Mouse (Mus musculus): Measurements from ENCODE around the gene Ttc7.

Ttc7 gene

DNA sequence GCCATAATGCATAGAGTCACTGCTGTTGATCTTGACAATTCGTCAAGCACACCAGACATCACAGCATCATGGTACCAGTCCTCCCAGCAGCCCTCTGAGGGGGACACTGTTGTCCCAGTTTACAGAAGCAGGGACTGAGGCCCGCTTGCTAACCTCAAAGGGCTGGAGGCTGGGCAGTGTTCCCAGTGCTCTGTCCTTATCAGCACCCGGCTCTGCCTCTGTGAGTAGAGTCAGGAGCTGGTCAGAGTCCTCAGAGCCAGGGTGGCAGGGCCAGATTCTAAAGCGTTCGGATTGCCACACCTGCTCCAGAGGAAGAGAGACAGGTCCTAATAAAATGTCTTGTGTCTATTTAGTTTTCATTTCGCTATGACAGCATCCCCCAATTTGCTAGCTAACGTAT, 55.0 kb downstream of the Ttc7 start:
- DNase-seq (ENCODE audit: low spot score), result no peak

DNA sequence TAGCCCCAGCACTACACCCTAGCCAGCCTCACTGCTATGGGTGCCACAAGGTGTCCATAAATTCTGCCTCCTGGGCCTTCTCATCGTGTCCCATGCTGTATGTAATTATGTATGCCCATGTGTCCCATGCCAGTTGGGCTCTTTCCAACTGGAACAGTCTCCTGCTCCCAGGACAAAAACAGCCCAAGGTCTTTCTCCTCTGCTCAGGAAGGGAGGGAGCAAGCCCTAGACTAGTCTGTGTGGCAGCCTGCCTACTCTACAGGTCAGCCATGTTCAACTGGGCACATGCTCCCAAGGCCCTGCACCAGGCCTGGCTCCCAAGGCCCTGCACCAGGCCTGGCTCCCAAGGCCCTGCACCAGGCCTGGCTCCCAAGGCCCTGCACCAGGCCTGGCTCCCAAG, 56.4 kb downstream of the Ttc7 start:
- no peak for DNase-seq (ENCODE audit: low spot score)

DNA sequence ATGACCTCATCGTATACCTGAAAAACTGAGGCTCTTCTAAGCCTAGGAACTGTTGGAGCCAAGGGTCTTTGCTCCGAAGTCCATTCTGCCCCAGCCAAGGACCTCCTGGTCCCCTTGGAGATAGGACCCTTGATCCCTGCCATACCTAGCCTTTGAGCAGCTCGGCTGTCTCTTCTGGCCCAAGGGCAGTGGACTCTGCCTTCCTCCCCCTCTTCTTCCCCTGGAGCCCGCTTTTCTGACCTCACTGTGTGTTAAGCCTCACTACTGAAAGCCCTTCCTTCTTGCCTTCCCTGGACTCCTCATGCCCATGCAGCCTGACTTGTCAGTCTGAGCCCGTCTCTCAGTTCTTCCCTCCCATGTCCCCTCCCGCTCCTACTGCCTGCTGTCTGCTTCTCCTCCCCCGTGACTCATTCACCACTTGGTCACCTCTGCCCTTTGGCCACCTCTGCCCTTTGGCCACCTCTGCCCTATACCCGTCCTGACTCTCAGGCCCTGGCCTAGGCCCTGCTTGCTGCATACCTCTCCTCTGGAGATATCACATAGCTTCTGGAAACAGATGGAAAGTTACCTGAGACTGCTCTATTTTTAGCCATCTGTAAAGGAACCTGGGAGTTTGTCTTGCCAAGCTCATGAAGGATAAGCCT, 60.5 kb downstream of the Ttc7 start:
- no peak for DNase-seq (ENCODE audit: low spot score)

DNA sequence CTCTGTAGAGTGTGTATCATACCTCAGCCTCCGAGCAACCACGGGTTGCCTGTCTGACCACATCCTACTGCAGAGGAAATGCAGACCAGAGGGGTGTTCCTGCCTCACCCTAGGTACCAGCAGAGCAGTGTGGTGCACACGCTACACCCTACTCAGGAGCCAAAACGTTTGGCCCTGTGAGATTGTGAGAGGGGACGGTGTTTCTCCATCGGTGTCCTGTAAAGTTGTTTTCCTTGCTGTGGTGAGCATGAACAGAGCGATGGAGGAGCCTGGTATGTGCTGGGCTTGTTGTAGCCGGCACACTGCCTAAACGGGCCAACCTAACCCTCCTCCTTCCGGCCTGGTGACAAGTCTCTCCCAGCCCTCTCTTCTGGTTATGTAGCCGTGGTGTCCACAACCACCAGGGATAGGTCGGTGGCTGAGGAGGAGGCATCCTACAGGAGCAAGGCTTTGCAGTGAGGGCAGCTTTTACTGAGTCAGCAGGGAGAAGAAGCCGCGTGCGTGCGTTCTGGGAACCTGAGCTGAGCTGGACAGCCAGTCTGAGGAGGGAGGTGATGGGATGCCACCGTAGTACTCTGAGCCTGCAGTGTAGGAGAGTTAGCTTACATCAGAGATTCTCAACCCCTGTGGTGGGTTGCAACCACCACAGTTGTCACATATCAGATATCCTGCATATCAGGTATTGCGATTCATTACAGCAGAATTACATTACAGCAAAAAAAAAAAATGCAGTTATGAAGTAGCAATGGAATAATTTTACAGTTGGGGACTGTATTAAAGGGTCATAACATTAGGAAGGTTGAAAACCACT, 62.0 kb downstream of the Ttc7 start:
- no peak for DNase-seq (ENCODE audit: low spot score)

DNA sequence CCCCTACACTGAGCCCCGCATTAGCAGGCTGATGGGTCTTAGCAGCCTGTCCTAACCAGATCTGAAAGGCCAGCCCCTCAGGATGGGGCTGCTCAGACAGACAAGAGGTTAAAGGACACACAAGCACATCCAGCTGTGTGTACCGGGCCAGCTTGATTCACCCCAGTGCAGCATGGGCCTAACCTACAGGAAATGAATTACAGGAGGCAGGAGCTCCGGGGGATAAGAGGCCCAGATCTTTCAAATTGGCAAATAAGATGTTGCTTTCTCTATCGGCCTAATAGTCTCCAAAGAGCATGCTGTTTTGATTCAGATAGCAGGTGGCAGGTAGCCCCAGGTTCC, 62.5 kb downstream of the Ttc7 start:
- DNase-seq (ENCODE audit: low spot score), result no peak

DNA sequence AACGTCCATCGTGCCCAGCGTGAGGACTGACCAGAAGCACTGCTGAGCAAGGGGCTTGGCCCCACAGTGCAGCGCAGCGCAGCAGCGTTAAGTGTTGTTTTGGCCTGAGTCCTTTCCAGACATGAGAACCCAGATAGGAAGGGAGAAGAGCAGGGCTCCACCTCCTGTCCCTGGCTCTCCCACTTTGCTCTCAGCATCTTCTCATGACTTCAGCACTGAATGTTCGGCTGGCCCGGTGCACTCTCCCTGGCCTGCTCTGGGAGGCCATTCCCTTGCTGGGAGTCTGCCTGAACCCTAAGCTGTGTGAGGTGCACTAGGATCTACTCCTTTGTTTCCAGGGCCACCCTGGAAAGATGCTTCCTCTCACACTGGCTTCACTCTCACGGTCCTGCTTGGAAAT, 65.7 kb downstream of the Ttc7 start:
- no peak for DNase-seq (ENCODE audit: low spot score)

DNA sequence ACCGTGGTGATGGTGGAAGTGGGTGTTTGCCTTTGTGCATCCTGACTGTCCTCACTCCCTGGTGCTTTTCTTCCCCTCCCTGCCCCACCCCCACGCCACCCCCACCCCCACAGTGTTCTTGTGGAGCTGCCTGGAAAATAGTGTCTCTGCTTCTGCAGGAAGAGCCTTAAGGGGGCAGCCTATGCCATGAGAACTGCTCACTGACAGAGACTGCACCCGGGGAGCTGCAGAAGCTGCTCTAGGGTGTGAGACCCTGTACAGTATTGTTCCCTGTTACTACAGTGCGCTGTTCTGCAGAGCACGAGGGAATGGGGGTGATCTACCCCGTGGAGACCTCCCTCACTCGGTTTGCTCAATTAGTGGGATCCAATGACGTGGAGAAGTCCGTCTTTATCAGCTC, 66.4 kb downstream of the Ttc7 start:
- DNase-seq (ENCODE audit: low spot score), result no peak

DNA sequence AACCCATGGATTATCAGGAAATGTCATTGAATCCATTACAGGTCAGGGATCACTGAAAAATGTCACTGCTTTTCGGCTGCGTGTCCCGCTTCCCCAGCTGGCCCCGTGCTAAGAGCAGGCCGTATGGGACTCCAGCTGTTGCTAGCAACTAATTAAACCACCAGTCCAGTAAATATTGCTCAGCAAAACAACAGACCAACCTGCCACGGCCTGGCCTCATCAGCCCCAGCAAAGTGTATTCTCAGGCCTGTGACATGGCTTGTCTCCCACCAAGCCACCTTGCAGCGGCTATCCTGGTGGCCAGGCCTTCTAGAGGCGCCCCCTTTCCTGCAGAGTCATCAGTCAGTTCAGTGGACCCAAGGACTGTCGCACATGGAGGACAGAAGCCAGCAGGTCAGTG, 66.9 kb downstream of the Ttc7 start:
- no peak for DNase-seq (ENCODE audit: low spot score)

DNA sequence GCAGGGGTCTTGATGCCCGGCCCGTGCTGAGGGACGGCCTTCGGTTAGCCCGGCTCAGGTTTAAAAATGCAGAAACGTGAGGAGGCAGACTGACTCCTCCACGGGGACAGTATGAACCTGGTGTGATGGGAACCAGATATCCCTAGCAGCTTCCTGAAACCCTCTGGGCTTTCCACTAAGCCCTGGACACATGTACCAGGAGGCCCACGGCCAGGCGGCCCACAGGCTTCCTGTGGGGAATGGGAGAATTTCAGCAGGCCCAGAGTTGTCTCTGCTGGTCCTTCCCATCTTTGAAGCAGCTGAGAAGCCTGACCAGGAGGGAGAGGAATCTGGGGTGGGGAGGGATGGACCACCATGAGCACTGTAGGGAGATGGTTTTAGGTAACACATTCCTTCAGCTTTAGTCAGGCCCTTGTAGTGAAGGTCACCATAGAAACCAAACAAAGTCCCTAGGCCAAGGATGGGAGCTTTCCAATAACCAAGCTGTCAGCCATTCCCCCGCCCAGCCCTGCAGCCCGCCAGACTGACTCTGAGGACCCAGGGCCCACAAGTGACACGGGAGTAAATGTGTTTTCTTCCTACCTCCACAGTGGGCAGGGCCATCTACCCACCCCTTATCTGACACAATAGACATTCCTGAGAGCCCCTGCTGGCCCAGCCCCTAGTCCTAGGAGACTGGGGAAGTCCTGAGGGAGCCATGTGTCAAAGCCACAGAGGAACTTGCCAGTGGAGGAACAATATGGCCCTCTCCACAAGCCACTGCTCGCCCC, 68.0 kb downstream of the Ttc7 start:
- DNase-seq (ENCODE audit: low spot score), result peak; percentile 49

DNA sequence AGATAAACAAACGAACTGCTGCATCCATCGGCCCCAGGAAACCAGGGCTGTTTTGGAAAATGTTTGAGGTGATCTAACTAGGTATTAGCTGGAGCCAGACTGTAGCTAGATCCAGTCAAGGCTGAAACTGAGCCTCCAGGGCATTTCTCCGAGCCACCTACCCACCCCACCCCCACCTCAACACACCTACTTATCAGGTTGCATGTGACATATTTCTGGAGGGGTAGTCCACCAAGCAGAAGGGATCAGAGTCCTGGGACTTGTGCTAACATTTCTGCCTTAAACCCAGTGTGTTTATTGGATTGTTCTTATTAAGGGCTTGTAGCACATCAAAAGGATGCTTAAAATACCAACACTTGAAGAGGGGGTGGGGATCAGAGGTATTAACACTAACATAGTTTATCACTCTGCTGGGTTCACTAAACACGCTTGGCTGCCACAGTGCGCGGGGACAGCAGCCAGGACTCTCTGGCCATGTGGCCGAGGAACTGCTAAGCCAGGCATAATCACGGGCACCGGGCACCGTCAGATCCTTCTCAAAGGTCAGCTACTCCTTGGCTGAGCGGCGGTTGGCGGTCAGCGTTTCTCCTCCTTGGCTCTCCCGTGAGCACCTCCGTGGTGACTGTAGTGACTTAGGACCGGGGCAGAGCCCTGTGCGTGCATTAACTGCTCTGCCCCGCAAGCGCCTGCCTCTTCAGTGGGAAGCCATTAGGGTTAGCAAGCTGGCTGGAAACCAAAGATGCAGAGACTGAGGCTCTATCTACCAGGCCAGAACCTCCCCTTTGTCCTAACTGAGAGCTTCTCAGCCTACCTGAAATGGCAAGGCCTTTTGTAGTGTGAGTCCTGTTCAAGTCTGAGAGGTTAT, 68.8 kb downstream of the Ttc7 start:
- DNase-seq (ENCODE audit: low spot score), result peak; percentile 60

DNA sequence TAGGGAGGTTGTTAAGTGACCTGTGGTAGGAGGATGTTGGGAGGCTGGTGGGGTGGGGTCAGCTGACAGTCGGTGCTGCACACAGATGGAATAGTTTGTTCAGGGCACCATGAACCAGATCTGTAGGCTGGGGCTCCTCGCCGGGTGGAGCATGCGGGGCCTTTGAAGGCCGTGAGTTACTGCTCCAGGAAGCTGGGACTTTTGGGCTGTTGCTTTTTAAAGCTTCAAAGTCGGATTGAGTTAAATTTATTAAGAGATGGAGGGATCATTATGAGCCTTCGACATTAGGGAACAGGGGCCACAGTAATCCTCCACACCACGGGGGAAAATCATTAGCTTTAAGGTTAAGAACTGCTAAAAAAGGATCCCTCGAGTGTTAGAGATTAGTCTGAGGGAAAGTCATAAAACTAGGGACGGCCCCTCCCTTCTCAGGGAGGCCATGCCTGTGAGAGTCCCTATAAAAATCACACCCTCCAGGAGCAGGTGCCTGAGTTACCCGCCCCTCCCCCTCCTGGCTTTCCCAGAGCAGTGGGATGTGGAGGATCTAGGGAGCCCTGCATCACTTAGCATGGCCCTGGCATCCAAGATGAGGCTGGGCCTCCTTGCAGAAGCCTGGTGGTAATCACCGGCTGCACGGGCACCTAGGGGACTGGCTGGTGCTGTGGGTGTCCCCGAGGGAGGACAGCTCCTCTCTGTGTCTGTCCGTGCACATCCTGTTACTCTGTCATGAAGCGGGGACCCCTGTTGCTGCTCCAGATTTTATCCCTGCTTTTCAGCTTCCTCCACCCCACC, 69.6 kb downstream of the Ttc7 start:
- no peak for DNase-seq (ENCODE audit: low spot score)

DNA sequence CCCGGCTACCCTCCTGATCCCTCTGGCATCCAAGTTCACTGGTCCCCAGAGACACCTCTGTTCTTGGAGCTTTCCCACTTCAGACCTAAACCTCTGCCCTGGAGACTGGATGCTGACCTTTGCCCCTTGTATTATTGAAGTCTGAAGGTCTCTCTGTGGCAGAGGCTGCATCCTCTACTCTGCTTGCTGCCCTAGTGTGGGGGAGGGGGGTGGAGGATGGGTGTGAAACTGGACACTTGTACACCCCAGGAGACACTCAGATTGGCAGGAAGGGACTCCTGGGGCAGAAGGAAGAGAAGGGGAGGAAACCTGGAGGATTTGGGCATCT, 70.2 kb downstream of the Ttc7 start:
- DNase-seq (ENCODE audit: low spot score), result no peak

DNA sequence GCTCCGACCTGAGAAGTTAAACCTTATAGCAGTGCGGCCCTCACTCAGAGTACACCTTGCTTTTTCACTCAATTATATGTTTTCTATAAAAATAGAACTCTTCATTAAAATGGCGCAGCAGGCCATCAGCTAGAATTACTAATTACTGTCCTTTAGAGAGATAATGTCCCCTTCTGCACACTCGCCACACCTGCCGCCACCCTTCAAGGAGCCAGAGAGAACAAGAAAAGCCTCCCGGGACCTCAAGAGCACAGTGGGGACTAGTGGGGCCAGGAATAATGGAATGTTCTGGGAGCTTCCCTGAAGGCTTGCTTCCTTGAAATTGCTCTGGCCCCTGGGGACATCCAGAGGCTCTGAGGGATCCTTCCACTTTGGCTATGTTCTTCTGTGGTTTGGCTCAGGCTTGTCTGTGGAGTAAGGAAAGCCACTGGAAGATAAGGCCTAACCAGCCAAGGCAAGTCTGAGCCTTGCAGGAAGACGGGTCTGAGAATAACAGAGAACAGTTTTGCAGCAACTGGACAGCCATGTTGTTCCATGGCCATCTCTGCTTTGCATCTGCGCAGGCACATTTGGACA, 71.1 kb downstream of the Ttc7 start:
- DNase-seq (ENCODE audit: low spot score), result no peak

DNA sequence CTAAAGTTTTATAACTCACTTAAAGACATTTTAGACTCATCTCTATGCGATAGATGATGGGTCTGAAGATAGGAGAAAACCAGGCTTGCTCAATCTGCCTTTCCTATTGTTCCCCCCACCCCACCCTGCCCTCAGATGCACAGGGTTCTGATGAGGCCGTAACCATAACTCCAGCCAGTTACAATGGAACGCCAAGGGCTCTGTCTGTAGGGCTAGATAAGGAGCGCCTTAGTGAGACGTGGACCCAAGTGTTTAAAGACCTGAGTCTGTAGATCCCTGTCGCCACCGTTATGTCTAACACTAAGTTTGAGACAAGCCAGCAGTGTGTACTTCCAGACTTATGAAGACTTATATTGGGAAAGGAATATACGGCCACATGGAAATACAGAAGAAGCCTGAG, 72.8 kb downstream of the Ttc7 start:
- no peak for DNase-seq (ENCODE audit: low spot score)

DNA sequence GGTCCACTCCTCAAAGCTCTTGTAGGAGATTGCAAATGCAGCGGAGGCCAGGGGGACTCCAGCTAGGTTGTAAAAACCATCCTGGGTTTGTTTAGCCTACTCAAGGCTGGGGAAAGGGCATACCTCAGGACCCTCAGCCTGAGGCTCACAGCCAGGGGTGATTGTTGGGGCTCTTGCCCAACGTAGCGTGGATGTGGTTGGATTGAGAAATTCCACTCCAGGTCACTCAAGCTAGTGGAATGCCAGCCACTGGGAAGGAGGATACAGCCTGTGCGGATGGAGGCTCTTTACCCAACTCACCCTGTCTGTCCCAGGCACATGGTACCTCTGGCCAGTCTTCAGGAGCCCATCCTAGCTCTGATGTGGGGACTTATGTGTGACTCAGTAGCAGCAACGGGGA, 73.6 kb downstream of the Ttc7 start:
- DNase-seq (ENCODE audit: low spot score), result peak; percentile 59

DNA sequence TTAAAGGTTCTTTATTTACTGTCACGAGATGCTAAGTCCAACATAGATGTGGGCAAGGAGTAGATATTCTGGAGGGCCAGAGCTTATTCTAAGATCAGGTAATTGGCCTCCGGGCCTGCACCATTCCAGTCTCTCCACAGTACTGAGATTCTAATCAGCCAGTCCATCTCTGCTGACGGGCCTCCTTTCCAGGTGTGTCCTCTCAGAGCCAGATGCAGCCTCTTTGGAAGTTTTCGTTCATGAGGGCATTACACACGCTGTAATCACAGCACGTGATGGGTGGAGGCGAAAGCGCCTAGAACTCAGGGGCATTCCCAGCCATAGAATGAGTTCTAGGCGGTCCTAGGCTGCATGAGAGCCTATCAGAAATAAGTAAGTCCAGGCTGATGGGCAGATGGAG, 74.8 kb downstream of the Ttc7 start:
- DNase-seq (ENCODE audit: low spot score), result no peak

DNA sequence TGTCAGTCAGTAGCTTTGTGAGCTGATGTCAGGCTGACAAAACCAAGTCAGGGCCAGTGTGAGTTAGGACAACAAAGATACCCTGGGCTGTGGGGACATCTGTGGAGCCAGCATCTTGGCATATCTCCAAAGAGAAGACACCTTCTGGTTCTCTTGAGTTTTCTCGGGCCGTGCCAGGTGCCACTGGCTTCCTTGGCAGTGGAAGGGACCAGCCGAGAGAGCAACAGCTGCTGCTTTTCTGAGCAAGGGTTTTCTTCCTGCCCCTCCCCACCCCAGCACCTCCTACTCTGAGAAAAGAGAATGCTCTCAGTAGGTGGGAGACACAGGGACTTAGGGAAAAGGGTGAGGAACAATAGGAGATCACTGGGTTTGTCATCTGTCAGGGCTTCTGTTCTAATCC, 78.4 kb downstream of the Ttc7 start:
- DNase-seq (ENCODE audit: low spot score), result no peak

DNA sequence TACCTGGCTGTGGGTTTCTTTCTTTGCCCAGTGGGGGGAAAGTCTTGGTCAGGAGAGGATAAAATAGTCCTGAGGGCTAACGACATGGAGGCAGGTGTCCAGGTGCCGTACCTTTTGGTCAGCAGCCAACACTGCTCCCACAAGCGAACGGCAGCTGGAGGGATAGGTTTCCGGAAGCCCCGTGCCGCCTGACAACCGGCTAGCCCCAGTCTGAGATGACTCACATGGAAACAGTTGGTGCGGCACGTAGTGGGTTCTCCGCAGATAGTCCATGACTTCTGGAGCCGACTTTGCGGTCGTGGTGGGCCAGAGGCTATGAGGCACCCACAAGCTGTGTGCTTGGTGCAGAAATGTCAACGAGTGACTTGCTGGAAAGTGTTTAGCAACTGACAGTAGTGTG, 81.4 kb downstream of the Ttc7 start:
- DNase-seq (ENCODE audit: low spot score), result no peak

DNA sequence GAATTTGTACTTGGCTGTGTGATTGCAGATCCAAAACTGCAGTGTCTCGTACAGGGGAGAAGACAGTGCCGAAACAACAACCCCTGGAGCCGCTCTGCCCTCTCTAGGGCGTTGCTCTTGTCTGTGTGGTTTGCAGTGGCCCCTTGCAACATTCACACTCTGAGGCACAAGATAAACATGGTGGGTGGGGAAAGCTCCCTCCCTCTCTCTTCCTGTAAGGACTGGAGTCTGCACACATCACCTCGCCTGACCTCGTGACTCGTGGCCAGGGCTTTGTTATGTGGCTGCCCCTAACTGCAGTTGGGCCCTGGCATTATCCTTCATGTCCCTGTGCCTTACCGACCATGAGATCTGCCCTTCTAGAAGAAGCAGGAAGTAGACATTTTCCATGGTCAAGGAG, 82.6 kb downstream of the Ttc7 start:
- DNase-seq (ENCODE audit: low spot score), result peak; percentile 70

DNA sequence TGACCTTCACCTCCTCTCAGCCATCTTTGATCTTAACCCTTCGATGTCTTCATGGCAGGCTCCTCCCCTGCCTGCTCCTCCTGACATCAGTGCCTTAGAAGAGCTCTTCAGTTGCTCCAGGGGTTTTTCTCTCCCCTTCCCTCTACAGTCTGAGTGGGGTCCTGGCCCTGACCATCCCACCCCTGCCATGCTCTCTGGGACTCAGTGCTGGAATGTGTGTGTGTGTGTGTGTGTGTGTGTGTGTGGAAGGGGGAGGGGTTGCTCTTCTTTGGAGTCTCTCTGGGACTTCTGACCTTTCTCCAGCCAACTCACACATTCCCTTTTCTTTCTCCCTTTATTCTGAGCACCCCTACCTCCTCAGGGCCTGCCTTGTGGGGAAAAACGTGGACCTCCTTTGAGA, 83.8 kb downstream of the Ttc7 start:
- DNase-seq (ENCODE audit: low spot score), result no peak

DNA sequence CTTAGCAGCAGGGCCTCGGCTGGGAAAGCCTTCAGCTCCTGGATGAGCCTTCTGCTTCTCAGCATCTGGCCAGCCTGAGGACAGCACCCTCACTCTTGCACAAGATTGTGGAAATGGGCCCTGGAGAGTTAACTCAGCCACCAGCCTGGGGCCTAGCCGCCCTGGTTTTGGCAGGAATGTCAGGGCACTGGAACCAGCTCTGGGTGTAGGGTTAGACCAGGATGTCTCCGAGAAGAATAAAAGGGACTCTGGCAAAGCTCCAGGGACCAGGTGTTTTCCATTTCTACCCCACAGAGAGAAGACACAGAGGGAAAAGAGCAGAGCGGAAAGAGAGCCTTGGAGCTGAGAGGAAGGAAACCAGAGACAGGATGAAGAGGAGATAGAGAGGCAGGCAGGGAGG, 84.5 kb downstream of the Ttc7 start:
- DNase-seq (ENCODE audit: low spot score), result no peak

All from lung, postnatal 25 days (tissue).